Mouse (Mus musculus) midbrain, postnatal 0 days (tissue): ENCODE data around the gene Gpr34. TPM values are rescaled to one million over a fixed set of nuclear protein-coding genes. Genes with fewer than 3 reads are reported as not detected.

Experiments
- ATAC-seq: fragments of 200-750 bp; cut with Nextera tagmentation; 2 replicates; pipeline ENCODE4 v1.8.0; 2017; ENCODE audit warnings: moderate number of reproducible peaks, mild to moderate bottlenecking, moderate TSS enrichment, moderate library complexity; ENCODE audit not compliant: low FRiP score
- DNase-seq: peaks from one replicate; pipeline ENCODE4 v3.0.0-alpha.2; 2015; ENCODE audit warnings: low spot score
- H3K27ac ChIP-seq: fragments of 300-500 bp; sonication (generic); 2 replicates; pipeline ENCODE4 v1.5.1; 2014; ENCODE audit warnings: low read depth, mild to moderate bottlenecking, low read length, mixed read lengths
- H3K27me3 ChIP-seq: fragments of 300-500 bp; sonication (generic); 2 replicates; pipeline ENCODE4 v1.6.1; 2014; ENCODE audit warnings: low read length, control low read depth, mixed read lengths; ENCODE audit not compliant: insufficient read depth
- H3K36me3 ChIP-seq: fragments of 300-500 bp; sonication (generic); 2 replicates; pipeline ENCODE4 v1.6.1; 2014; ENCODE audit warnings: low read length, control low read depth, mixed read lengths; ENCODE audit not compliant: insufficient read depth
- H3K4me1 ChIP-seq: fragments of 300-500 bp; sonication (generic); 2 replicates; pipeline ENCODE4 v1.6.1; 2014; ENCODE audit warnings: mild to moderate bottlenecking, control low read depth, antibody characterized with exemption, low read length, mixed read lengths; ENCODE audit not compliant: insufficient read depth
- H3K4me2 ChIP-seq: fragments of 300-500 bp; sonication (generic); 2 replicates; pipeline ENCODE4 v1.6.1; 2014; ENCODE audit warnings: low read depth, mild to moderate bottlenecking, low read length, mixed read lengths; ENCODE audit not compliant: poor library complexity, severe bottlenecking
- H3K4me3 ChIP-seq: fragments of 300-500 bp; sonication (generic); 2 replicates; pipeline ENCODE4 v1.5.1; 2014; ENCODE audit warnings: low read depth, mild to moderate bottlenecking, low read length, moderate library complexity
- H3K9ac ChIP-seq: fragments of 300-500 bp; sonication (generic); replicated peaks from 2 replicates; pipeline ENCODE4 v1.6.1; 2014; ENCODE audit warnings: mild to moderate bottlenecking, low read length, moderate library complexity, mixed read lengths; ENCODE audit not compliant: poor library complexity, severe bottlenecking
- H3K9me3 ChIP-seq: fragments of 300-500 bp; sonication (generic); 2 replicates; pipeline ENCODE4 v1.6.1; 2016; ENCODE audit warnings: low read length, control low read depth
- CTCF ChIP-seq: IDR thresholded peaks from 2 replicates; pipeline ENCODE4 v1.5.1; 2016; ENCODE audit warnings: antibody characterized with exemption, mild to moderate bottlenecking
- WGBS: fragments of 180-500 bp; shearing (Covaris S2); extraction: QIAGEN DNeasy Blood & Tissue Kit; methylation state at CpG from one replicate; pipeline ENCODE4 v1.1.7; 2014; 5-methylcytosine and 5-hydroxymethylcytosine counted together
- polyA plus RNA-seq: library from polyadenylated mRNA; unstranded; fragments of >200 nt; fragmentation: Nextera tagmentation; extraction: Ambion mirVana; gene quantifications from 2 replicates; pipeline ENCODE4 v1.2.1, GENCODE M21; 2015
- total RNA-seq: library from RNA; depleted of rRNA; stranded (reverse); fragments of >200 nt; gene quantifications from 2 replicates; pipeline ENCODE4 v1.2.3, GENCODE M21; 2014

Gpr34 gene
- total and polyA plus RNA-seq, 2 experiments from 2014 or later = 1.8 to 4.8 TPM

- WGBS = 72% methylated on average over 2 of the region's 2 CpGs
- no peaks in the 10 kb centered on the region for H3K27me3 ChIP-seq
- H3K9ac ChIP-seq = no peak overlapping the region
- no peak for DNase-seq
- H3K4me2 ChIP-seq = no peak overlapping the region
- no peak for TF ChIP-seq CTCF
- H3K4me3 ChIP-seq = no peak overlapping the region
- no peak overlapping the region for H3K27ac ChIP-seq
- no peak for ATAC-seq
- H3K36me3 ChIP-seq = no peaks in the 10 kb centered on the region
- H3K9me3 ChIP-seq = no peaks in the 10 kb centered on the region
- H3K4me1 ChIP-seq = no peaks in the 10 kb centered on the region
These were observed 19.8 kb upstream of the Gpr34 start for GRCm38 (mm10) chrX:13612115-13612514.

DNA sequence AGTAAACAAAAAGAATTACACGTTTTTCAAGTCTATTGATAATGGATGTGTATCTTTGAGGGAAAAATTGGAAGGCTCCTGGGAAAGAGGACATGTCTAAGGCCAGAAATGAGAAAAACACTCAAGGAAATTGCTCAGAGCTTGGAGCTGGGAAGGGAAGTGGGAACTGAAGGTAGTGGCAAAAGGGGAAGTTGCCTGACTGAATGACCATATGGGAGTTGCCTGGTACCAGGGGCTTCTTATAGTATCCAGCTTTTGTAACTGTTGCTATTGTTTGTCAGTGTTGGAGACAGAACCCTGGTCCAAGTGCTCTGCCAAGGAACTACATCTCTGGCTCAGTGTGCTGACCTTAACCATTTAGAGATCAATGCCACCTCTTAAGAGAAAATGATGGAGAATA is 15.2 kb upstream of the Gpr34 start:
- Histone ChIP-seq H3K9me3 (no peaks in the 10 kb centered on the region), H3K27me3 (no peaks in the 10 kb centered on the region), H3K36me3 (no peaks in the 10 kb centered on the region), H3K4me1 (no peaks in the 10 kb centered on the region), H3K4me2 (no peak overlapping the region), H3K9ac (no peak overlapping the region), H3K4me3 (no peak overlapping the region), H3K27ac (no peak overlapping the region)
- TF ChIP-seq CTCF = no peak
- DNase-seq = no peak
- no peak for ATAC-seq
- WGBS = 61% methylated on average over 1 of the region's 1 CpGs

DNA sequence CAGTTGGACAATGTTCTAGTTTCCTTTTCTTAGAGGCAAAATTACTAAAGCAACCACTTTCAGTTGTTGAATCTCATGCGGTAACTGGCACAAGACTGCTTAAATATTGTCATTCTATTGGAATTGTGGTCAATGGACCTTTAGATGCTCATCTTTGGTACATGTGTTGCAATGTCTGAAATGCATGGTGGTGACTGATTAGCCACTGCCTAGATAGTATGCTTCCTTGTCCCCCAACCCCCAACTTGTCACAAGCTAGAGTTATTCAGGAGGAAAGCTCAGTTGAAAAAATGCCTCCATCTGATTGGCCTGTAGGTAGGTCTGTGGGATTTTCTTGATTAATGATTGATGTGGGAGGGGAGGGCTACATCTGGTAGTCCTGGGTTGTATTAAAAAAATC is 14.6 kb upstream of the Gpr34 start:
- 89% methylated on average over 1 of the region's 1 CpGs for WGBS
- no peaks in the 10 kb centered on the region for H3K36me3 ChIP-seq
- no peak overlapping the region for H3K9ac ChIP-seq
- H3K4me1 ChIP-seq = no peaks in the 10 kb centered on the region
- ATAC-seq = no peak
- no peak for TF ChIP-seq CTCF
- H3K9me3 ChIP-seq = no peaks in the 10 kb centered on the region
- H3K27me3 ChIP-seq = no peaks in the 10 kb centered on the region
- no peak overlapping the region for H3K4me2 ChIP-seq
- no peak for DNase-seq
- H3K27ac ChIP-seq = no peak overlapping the region
- no peak overlapping the region for H3K4me3 ChIP-seq

DNA sequence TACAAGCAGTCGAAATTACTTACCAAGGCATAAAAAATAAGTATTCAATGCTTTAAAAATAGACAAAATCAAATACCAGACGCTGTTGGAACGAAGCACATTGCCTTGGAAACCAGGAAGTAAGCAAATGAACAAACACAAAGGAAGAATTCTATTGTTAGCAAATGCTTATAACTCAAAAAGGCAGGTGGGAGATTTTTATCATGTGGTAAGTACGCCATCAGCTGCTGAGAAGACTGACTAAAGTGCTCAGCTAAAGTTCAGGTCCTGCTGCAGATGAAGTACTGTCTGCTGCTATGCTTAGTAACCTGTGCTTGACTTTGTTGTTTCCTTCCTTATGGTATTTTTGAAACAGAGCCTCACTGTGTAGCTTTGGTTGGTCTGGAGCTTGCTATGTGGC is 13.4 kb upstream of the Gpr34 start:
- no peak overlapping the region for H3K4me3 ChIP-seq
- H3K4me2 ChIP-seq = no peak overlapping the region
- no peak overlapping the region for H3K9ac ChIP-seq
- no peaks in the 10 kb centered on the region for H3K36me3 ChIP-seq
- 76% methylated on average over 4 of the region's 4 CpGs for WGBS
- no peaks in the 10 kb centered on the region for H3K9me3 ChIP-seq
- H3K27ac ChIP-seq = no peak overlapping the region
- ATAC-seq (no peak), DNase-seq (no peak)
- H3K4me1 ChIP-seq = no peaks in the 10 kb centered on the region
- H3K27me3 ChIP-seq = no peaks in the 10 kb centered on the region
- TF ChIP-seq CTCF = no peak

GRCm38 (mm10) chrX:13621473-13621872 is 10.4 kb upstream of the Gpr34 start:
- H3K4me2 ChIP-seq = no peak overlapping the region
- H3K9ac ChIP-seq = no peak overlapping the region
- no peaks in the 10 kb centered on the region for H3K27me3 ChIP-seq
- H3K4me3 ChIP-seq = no peak overlapping the region
- DNase-seq = no peak
- no peaks in the 10 kb centered on the region for H3K4me1 ChIP-seq
- TF ChIP-seq CTCF = no peak
- WGBS = 90% methylated on average over 4 of the region's 4 CpGs
- H3K27ac ChIP-seq = no peak overlapping the region
- H3K9me3 ChIP-seq = no peaks in the 10 kb centered on the region
- H3K36me3 ChIP-seq = no peaks in the 10 kb centered on the region
- no peak for ATAC-seq

- DNase-seq = no peak
- ATAC-seq = no peak
- TF ChIP-seq CTCF = no peak
- Histone ChIP-seq H3K4me3 (no peak overlapping the region), H3K4me1 (no peaks in the 10 kb centered on the region), H3K9ac (no peak overlapping the region), H3K27ac (no peak overlapping the region), H3K36me3 (no peaks in the 10 kb centered on the region), H3K27me3 (no peaks in the 10 kb centered on the region), H3K9me3 (no peaks in the 10 kb centered on the region), H3K4me2 (no peak overlapping the region)
- WGBS = 86% methylated on average over 5 of the region's 5 CpGs
These were observed 9.2 kb upstream of the Gpr34 start for GRCm38 (mm10) chrX:13622654-13623053.

- H3K27me3 ChIP-seq = no peaks in the 10 kb centered on the region
- no peak overlapping the region for H3K4me2 ChIP-seq
- ATAC-seq = no peak
- WGBS = 88% methylated on average over 1 of the region's 1 CpGs
- H3K36me3 ChIP-seq = no peaks in the 10 kb centered on the region
- no peaks in the 10 kb centered on the region for H3K9me3 ChIP-seq
- DNase-seq = no peak
- no peak overlapping the region for H3K27ac ChIP-seq
- no peak overlapping the region for H3K4me3 ChIP-seq
- no peak overlapping the region for H3K9ac ChIP-seq
- no peaks in the 10 kb centered on the region for H3K4me1 ChIP-seq
- no peak for TF ChIP-seq CTCF
These were observed 4.5 kb downstream of the Gpr34 start for GRCm38 (mm10) chrX:13636398-13636797.
